Mouse (Mus musculus): ENCODE results near the gene Defb43. TPM values are rescaled to one million over a fixed set of nuclear protein-coding genes. Genes with fewer than 3 reads are reported as not detected.

Gene Defb43
- polyA plus RNA-seq (2014; fragmentation: Illumina TruSeq; extraction: RNeasy Lipid Tissue Mini Kit (QIAGEN cat#74804); ENCODE audit: low read depth, low replicate concordance) = not detected

GRCm38 (mm10) chr14:63011471-63011870 is at the start of gene Defb43:
TSS of gene Defb43 (plus strand) at chr14:63011771.

GRCm38 (mm10) chr14:62984410-62984809 is 27.2 kb upstream of the Defb43 start, which contains the start of gene Defb48:
TSS of gene Defb48 (minus strand) at chr14:62984510.

DNA sequence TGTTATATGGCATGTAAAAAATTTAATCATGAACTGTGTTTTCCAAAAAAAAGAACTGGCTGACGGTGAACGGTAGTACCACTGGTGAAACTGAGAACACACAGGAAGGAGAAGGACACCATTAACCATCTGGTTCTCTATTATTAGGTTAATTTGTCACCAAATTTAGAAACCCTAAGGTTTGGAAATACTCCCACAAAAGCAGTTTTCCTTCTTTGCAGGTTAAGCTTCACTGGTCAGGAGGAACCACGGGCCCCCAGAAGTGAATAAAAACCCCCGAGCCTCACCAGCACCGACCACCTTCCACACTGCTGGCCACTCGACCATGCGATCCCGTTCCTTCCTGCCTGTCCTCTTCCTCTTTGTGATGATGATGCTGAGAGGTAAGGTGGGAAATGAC is 13.8 kb upstream of the Defb43 start, which contains the start of gene Defb47:
Defb47 (plus strand) TSS at position 301 of the 400 bp plus-strand sequence.

GRCm38 (mm10) chr14:63046691-63047090 is 35.1 kb downstream of the Defb43 start, which contains the start of gene Defb42:
TSS of gene Defb42 (plus strand) at chr14:63046991.

DNA sequence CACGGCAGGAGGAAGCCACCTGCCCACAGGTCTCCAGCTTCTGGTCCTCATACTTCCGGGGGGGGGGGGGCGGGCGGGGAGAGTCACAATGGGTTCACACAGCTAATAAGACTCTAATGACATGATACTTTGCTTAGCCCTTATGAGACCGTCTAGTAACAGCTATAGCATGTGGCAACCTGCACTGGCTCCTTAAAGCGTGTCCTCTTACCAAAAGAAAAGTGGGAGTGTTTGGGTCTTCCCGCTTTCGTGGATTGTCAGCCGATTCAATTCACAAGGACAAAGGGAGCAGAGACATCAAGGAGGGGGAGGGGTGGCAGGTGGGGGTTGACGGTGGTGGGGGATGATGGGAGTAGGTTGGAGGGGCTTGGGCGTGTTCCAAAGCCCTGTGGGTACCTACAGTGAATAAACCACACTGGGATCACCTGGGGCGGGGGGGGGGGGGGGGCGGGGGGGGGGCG is 38.4 kb downstream of the Defb43 start, which contains the start of gene Defb30:
Defb30 (minus strand) TSS at position 51 of the 461 bp plus-strand sequence.

Other genes starting within 250 kb of the Defb43 start
- gene Wdfy2, start 174.1 kb upstream of the Defb43 start, polyA plus RNA-seq (2014; fragmentation: Illumina TruSeq; extraction: RNeasy Lipid Tissue Mini Kit (QIAGEN cat#74804); ENCODE audit: low read depth, low replicate concordance) = 11.7 TPM
- not detected for gene Defb48, start 27.3 kb upstream of the Defb43 start, polyA plus RNA-seq (2014; fragmentation: Illumina TruSeq; extraction: RNeasy Lipid Tissue Mini Kit (QIAGEN cat#74804); ENCODE audit: low read depth, low replicate concordance)
- gene Defb47, start 13.7 kb upstream of the Defb43 start, polyA plus RNA-seq (2014; fragmentation: Illumina TruSeq; extraction: RNeasy Lipid Tissue Mini Kit (QIAGEN cat#74804); ENCODE audit: low read depth, low replicate concordance) = not detected
- 9.8 TPM for gene Defb42, start 35.2 kb downstream of the Defb43 start, polyA plus RNA-seq (2014; fragmentation: Illumina TruSeq; extraction: RNeasy Lipid Tissue Mini Kit (QIAGEN cat#74804); ENCODE audit: low read depth, low replicate concordance)
- not detected for gene Defb30, start 38.2 kb downstream of the Defb43 start, polyA plus RNA-seq (2014; fragmentation: Illumina TruSeq; extraction: RNeasy Lipid Tissue Mini Kit (QIAGEN cat#74804); ENCODE audit: low read depth, low replicate concordance)